Mouse (Mus musculus) spleen, adult 2 months (tissue): ENCODE data around the gene Tacr2.

Experiments used
- CTCF ChIP-seq: fragments of 200-500 bp; IDR thresholded peaks from 2 replicates; pipeline ENCODE4 v1.5.1; 2011; ENCODE audit warnings: mild to moderate bottlenecking, inconsistent platforms; ENCODE audit not compliant: insufficient read depth, insufficient read length, insufficient replicate concordance; ENCODE audit errors: extremely low read depth
- POLR2A ChIP-seq: fragments of 200-500 bp; IDR thresholded peaks from 2 replicates; pipeline ENCODE4 v1.6.1; 2011; ENCODE audit warnings: low read depth, low read length, inconsistent platforms

- TF ChIP-seq CTCF (no peak), POLR2A (no peak)
Measured at GRCm38 (mm10) chr10:62287460-62288124, 35.4 kb downstream of the Tacr2 start.
